Mouse (Mus musculus) liver, embryonic 15.5 days (tissue): ENCODE data around the gene 1110017D15Rik. TPM values are rescaled to one million over a fixed set of nuclear protein-coding genes. Genes with fewer than 3 reads are reported as not detected.
"Not testable (repeated sequence)": the region's sequence is repeated elsewhere in the genome, so short reads cannot be mapped to it uniquely, and the experiment has no call there.

ENCODE experiments used
- ATAC-seq: fragments of 200-750 bp; cut with Nextera tagmentation; 2 replicates; pipeline ENCODE4 v1.8.0; 2017; ENCODE audit warnings: moderate number of reproducible peaks, mild to moderate bottlenecking, moderate library complexity; ENCODE audit not compliant: insufficient read depth
- H3K27ac ChIP-seq: fragments of 300-500 bp; sonication (generic); replicated peaks from 2 replicates; pipeline ENCODE4 v1.5.1; 2015; ENCODE audit warnings: mild to moderate bottlenecking, inconsistent platforms
- H3K27me3 ChIP-seq: fragments of 300-500 bp; sonication (generic); 2 replicates; pipeline ENCODE4 v1.6.1; 2015; ENCODE audit warnings: mild to moderate bottlenecking, inconsistent platforms
- H3K36me3 ChIP-seq: fragments of 300-500 bp; sonication (generic); replicated peaks from 2 replicates; pipeline ENCODE4 v1.6.1; 2015; ENCODE audit warnings: moderate library complexity, mild to moderate bottlenecking, inconsistent platforms
- H3K4me1 ChIP-seq: fragments of 300-500 bp; sonication (generic); replicated peaks from 2 replicates; pipeline ENCODE4 v1.6.1; 2015; ENCODE audit warnings: inconsistent platforms
- H3K4me2 ChIP-seq: fragments of 300-500 bp; sonication (generic); 2 replicates; pipeline ENCODE4 v1.6.1; 2015; ENCODE audit warnings: moderate library complexity, mild to moderate bottlenecking, inconsistent platforms
- H3K4me3 ChIP-seq: fragments of 300-500 bp; sonication (generic); replicated peaks from 2 replicates; pipeline ENCODE4 v1.5.1; 2015; ENCODE audit warnings: mild to moderate bottlenecking, inconsistent platforms
- H3K9ac ChIP-seq: fragments of 300-500 bp; sonication (generic); 2 replicates; pipeline ENCODE4 v1.6.1; 2015; ENCODE audit warnings: moderate library complexity, mild to moderate bottlenecking, inconsistent platforms
- H3K9me3 ChIP-seq: fragments of 300-500 bp; sonication (generic); replicated peaks from 2 replicates; pipeline ENCODE4 v1.6.1; 2016; ENCODE audit warnings: inconsistent platforms
- WGBS: fragments of 180-500 bp; shearing (Covaris S2); methylation state at CpG from one replicate; pipeline ENCODE4 v1.1.7; 2015; ENCODE audit warnings: mixed read lengths; ENCODE audit not compliant: insufficient replicate concordance; 5-methylcytosine and 5-hydroxymethylcytosine counted together
- polyA plus RNA-seq: library from polyadenylated mRNA; unstranded; fragments of >200 nt; fragmentation: Nextera tagmentation; extraction: Ambion mirVana; gene quantifications from 2 replicates; pipeline ENCODE4 v1.2.1, GENCODE M21; 2015

The 1110017D15Rik gene
- polyA plus RNA-seq, 1 experiment from 2014 or later, result not detected

DNA sequence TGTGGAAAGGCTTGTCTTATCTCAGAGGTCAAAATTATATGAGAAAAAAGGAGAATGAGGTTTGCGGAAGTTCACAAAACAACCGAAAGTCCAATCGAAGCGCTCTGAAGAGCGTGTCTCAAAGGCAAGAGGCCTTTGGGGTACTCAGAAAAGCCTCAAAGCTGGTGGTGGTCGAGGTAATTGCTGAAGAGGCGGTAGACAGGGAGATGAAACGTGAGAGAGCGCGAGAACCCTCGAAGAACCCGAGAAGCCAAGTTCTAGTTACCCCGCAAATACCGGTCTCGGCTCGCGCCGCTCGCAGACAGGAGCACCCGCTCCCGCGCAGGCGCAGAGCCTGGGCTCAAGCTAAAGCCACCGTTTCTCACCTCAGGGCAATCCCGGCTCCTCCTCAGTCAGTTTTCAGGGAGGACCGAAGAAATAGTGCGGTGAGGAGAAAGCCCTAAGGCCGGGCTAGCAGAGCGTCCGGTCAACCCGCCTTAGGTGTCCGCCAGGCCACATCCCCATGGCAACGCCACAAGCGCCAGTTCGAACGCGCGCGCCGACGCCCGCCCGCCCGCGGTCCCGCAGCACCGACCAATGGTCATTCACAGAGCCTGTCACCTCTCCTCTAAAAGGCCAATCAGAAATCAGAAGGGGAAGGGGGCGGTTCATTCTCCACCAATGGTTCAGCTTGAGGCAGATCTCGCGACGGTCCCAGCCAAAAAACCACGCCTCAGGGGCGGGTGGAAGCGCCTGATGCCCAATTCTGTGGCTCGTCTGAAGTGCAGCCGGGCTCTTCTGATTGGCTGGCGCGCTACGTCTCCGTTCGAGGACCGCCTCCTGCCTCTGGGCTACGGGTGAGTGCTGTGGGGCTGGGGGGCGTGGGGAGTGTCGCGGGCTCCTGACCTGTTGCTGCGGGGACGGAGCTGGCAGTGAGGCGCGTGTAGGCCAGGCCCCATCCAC is 52.5 kb downstream of the 1110017D15Rik start, which contains the start of the genes Kif24 and Nudt2:
TSS of gene Kif24 (minus strand) at position 543 of the 942 bp plus-strand sequence.
TSS of gene Nudt2 (plus strand) at position 807 of the 942 bp plus-strand sequence.
- H3K4me3 ChIP-seq, result peak within 1 kb of the TSS; percentile 78
- under 1% methylated on average over 70 of the region's 70 CpGs for WGBS
- no peaks in the 10 kb centered on the region for H3K27me3 ChIP-seq
- H3K4me2 ChIP-seq, result peak within 1 kb of the TSS; percentile 84
- ATAC-seq, result peak; percentile 97
- peak within 1 kb of the TSS; percentile 87 for H3K27ac ChIP-seq
- peak within 1 kb of the TSS; percentile 78 for H3K9ac ChIP-seq
- peaks cover 28% of the 10 kb centered on the region for H3K4me1 ChIP-seq
- no peaks in the 10 kb centered on the region for H3K9me3 ChIP-seq
- H3K36me3 ChIP-seq, result 0 out of 2 replicates have a peak, but pooled peaks cover 6% of the 10 kb centered on the region

- peak overlapping the region; percentile 87 for H3K27ac ChIP-seq
- not testable (repeated sequence) for H3K36me3 ChIP-seq, H3K9me3 ChIP-seq, H3K27me3 ChIP-seq, ATAC-seq
- peak overlapping the region; percentile 84 for H3K4me2 ChIP-seq
- peak overlapping the region; percentile 78 for H3K9ac ChIP-seq
- peak overlapping the region; percentile 78 for H3K4me3 ChIP-seq
- peaks cover 28% of the 10 kb centered on the region for H3K4me1 ChIP-seq
- 12% methylated on average over 3 of the region's 3 CpGs for WGBS
Measured at GRCm38 (mm10) chr4:41463051-41463738, 53.9 kb downstream of the 1110017D15Rik start.

- H3K36me3 ChIP-seq, result 0 out of 2 replicates have a peak, but pooled peaks cover 6% of the 10 kb centered on the region
- H3K9me3 ChIP-seq, result no peaks in the 10 kb centered on the region
- ATAC-seq, result no peak
- H3K4me1 ChIP-seq, result peaks cover 24% of the 10 kb centered on the region
- WGBS, result 96% methylated on average over 1 of the region's 1 CpGs
- no peak overlapping the region for H3K9ac ChIP-seq
- H3K27me3 ChIP-seq, result no peaks in the 10 kb centered on the region
- H3K4me2 ChIP-seq, result no peak overlapping the region
- H3K27ac ChIP-seq, result no peak overlapping the region
- no peak overlapping the region for H3K4me3 ChIP-seq
Measured at GRCm38 (mm10) chr4:41460690-41461089, 56.4 kb downstream of the 1110017D15Rik start.

Other genes starting within 250 kb of the 1110017D15Rik start
- gene Ubap2, start 242.2 kb downstream of the 1110017D15Rik start, polyA plus RNA-seq, result 22.9 and 25.0 TPM in 2 replicates
- 75.9 and 82.7 TPM in 2 replicates for gene Dcaf12, start 202.4 kb downstream of the 1110017D15Rik start, polyA plus RNA-seq
- gene Ubap1, start 168.3 kb downstream of the 1110017D15Rik start, polyA plus RNA-seq, result 32.4 and 34.2 TPM in 2 replicates
- 5.3 and 5.5 TPM in 2 replicates for gene Kif24, start 52.4 kb downstream of the 1110017D15Rik start, polyA plus RNA-seq
- 20.2 and 22.3 TPM in 2 replicates for gene Nudt2, start 52.2 kb downstream of the 1110017D15Rik start, polyA plus RNA-seq
- 1.3 and 1.5 TPM in 2 replicates for gene AI464131, start 14.3 kb downstream of the 1110017D15Rik start, polyA plus RNA-seq
- 0.48 and 0.88 TPM in 2 replicates for gene Fam219a, start 52.2 kb upstream of the 1110017D15Rik start, polyA plus RNA-seq
- 4.0 and 4.8 TPM in 2 replicates for gene Dnaic1, start 52.4 kb upstream of the 1110017D15Rik start, polyA plus RNA-seq
- 2.3 and 3.3 TPM in 2 replicates for gene Enho, start 123.0 kb upstream of the 1110017D15Rik start, polyA plus RNA-seq
- gene Cntfr, start 179.8 kb upstream of the 1110017D15Rik start, polyA plus RNA-seq, result 0.25 and 0.31 TPM in 2 replicates
- gene Il11ra1, start 182.7 kb upstream of the 1110017D15Rik start, polyA plus RNA-seq, result 36.0 and 43.2 TPM in 2 replicates
- 29.8 and 31.9 TPM in 2 replicates for gene Rpp25l, start 196.2 kb upstream of the 1110017D15Rik start, polyA plus RNA-seq
- gene Dctn3, start 205.8 kb upstream of the 1110017D15Rik start, polyA plus RNA-seq, result 64.1 and 67.2 TPM in 2 replicates
- gene Arid3c, start 213.8 kb upstream of the 1110017D15Rik start, polyA plus RNA-seq, result not detected in 2 replicates
- gene Galt, start 237.9 kb upstream of the 1110017D15Rik start, polyA plus RNA-seq, result 29.9 and 36.0 TPM in 2 replicates
- 47.3 and 59.1 TPM in 2 replicates for gene Sigmar1, start 238.8 kb upstream of the 1110017D15Rik start, polyA plus RNA-seq